Mouse (Mus musculus): Measurements from ENCODE around the gene Timp4. TPM values are rescaled to one million over a fixed set of nuclear protein-coding genes. Genes with fewer than 3 reads are reported as not detected.

Gene Timp4
- total and polyA plus RNA-seq, 3 experiments, result not detected

- H3K4me3 ChIP-seq (ENCODE audit: control insufficient read depth in 1 of 2, insufficient read depth in 1 of 2, low read depth in 2 of 2, low read length in 2 of 2), result no peak overlapping the region
- TF ChIP-seq MAZ (IDR thresholded peaks at IDR 0.05; ENCODE audit: low read depth, low read length), result no peak
- no peak for TF ChIP-seq USF1 (IDR thresholded peaks at IDR 0.05; ENCODE audit: low read depth, low read length)
- TF ChIP-seq MAX (IDR thresholded peaks at IDR 0.05; ENCODE audit: low read length), result no peak
- TF ChIP-seq USF2 (IDR thresholded peaks at IDR 0.05; ENCODE audit: borderline replicate concordance in 1 of 2, insufficient read depth in 1 of 2, low read depth in 1 of 2, low read length in 2 of 2), result no peak
- no peak for TF ChIP-seq MXI1 (IDR thresholded peaks at IDR 0.05; ENCODE audit: low read depth, low read length)
- no peak for TF ChIP-seq UBTF (IDR thresholded peaks at IDR 0.05; ENCODE audit: borderline replicate concordance, insufficient read depth, low read depth, low read length)
- TF ChIP-seq JUND (IDR thresholded peaks at IDR 0.05; ENCODE audit: low read depth, low read length), result no peak
- TF ChIP-seq POLR2AphosphoS2 (IDR thresholded peaks at IDR 0.05; ENCODE audit: low read length), result no peak
- TF ChIP-seq TCF12 (IDR thresholded peaks at IDR 0.05; ENCODE audit: low read depth, low read length), result no peak
- TF ChIP-seq RCOR1 (IDR thresholded peaks at IDR 0.05; ENCODE audit: low read depth, low read length), result no peak
- TF ChIP-seq CHD2 (IDR thresholded peaks at IDR 0.05; ENCODE audit: low read length), result no peak
- TF ChIP-seq MAFK (IDR thresholded peaks at IDR 0.05; ENCODE audit: borderline replicate concordance, low read depth, low read length), result no peak
- no peak for TF ChIP-seq GATA1 (IDR thresholded peaks at IDR 0.05; ENCODE audit: low read depth, low read length)
- TF ChIP-seq CHD1 (IDR thresholded peaks at IDR 0.05; ENCODE audit: low read depth, low read length), result no peak
- no peak for TF ChIP-seq TAL1 (IDR thresholded peaks at IDR 0.05; ENCODE audit: low read length)
- TF ChIP-seq ZNF384 (IDR thresholded peaks at IDR 0.05; ENCODE audit: low read depth, low read length), result no peak
- H3K27ac ChIP-seq (ENCODE audit: control insufficient read depth, low read depth, low read length), result no peak overlapping the region
- DNase-seq (ENCODE audit: low read depth, low spot score), result no peak
- H3K9ac ChIP-seq (ENCODE audit: control insufficient read depth, low read depth, low read length, poor library complexity, severe bottlenecking), result no peak overlapping the region
- no peaks in the 10 kb centered on the region; a peak in 1 of 4 replicates for H3K27me3 ChIP-seq (ENCODE audit: control insufficient read depth in 1 of 2, insufficient read depth in 2 of 2, low read length in 2 of 2)
- no peaks in the 10 kb centered on the region for H3K79me2 ChIP-seq (ENCODE audit: control insufficient read depth, insufficient read depth, low read length, poor library complexity)
- H3K9me3 ChIP-seq (replicated peaks; ENCODE audit: insufficient read depth, low read length), result no peaks in the 10 kb centered on the region
- H3K4me1 ChIP-seq (ENCODE audit: control insufficient read depth in 1 of 2, insufficient read depth in 2 of 2, low read length in 2 of 2), result no peaks in the 10 kb centered on the region
- no peaks in the 10 kb centered on the region for H3K36me3 ChIP-seq (ENCODE audit: control insufficient read depth in 1 of 2, insufficient read depth in 2 of 2, low read length in 2 of 2)
These were observed 22.7 kb upstream of the Timp4 start for GRCm38 (mm10) chr6:115274705-115275104.

GRCm38 (mm10) chr6:115273346-115273745, 21.3 kb upstream of the Timp4 start:
- no peak for DNase-seq (ENCODE audit: low read depth, low spot score)
- H3K79me2 ChIP-seq (ENCODE audit: control insufficient read depth, insufficient read depth, low read length, poor library complexity), result no peaks in the 10 kb centered on the region

More at GRCm38 (mm10) chr6:115273346-115273745, 21.3 kb upstream of the Timp4 start:
- H3K4me3 ChIP-seq (ENCODE audit: control insufficient read depth in 1 of 2, insufficient read depth in 1 of 2, low read depth in 2 of 2, low read length in 2 of 2), result no peak overlapping the region
- H3K27me3 ChIP-seq (ENCODE audit: control insufficient read depth in 1 of 2, insufficient read depth in 2 of 2, low read length in 2 of 2), result no peaks in the 10 kb centered on the region; a peak in 1 of 4 replicates
- TF ChIP-seq CHD1 (IDR thresholded peaks at IDR 0.05; ENCODE audit: low read depth, low read length) (no peak), TCF12 (IDR thresholded peaks at IDR 0.05; ENCODE audit: low read depth, low read length) (no peak)
- no peak overlapping the region for H3K9ac ChIP-seq (ENCODE audit: control insufficient read depth, low read depth, low read length, poor library complexity, severe bottlenecking)
- H3K36me3 ChIP-seq (ENCODE audit: control insufficient read depth in 1 of 2, insufficient read depth in 2 of 2, low read length in 2 of 2), result no peaks in the 10 kb centered on the region
- no peak overlapping the region for H3K27ac ChIP-seq (ENCODE audit: control insufficient read depth, low read depth, low read length)
- no peaks in the 10 kb centered on the region for H3K4me1 ChIP-seq (ENCODE audit: control insufficient read depth in 1 of 2, insufficient read depth in 2 of 2, low read length in 2 of 2)
- no peaks in the 10 kb centered on the region for H3K9me3 ChIP-seq (replicated peaks; ENCODE audit: insufficient read depth, low read length)

Data from MEL (cell line).